Mouse (Mus musculus) common myeloid progenitor, adult 5-6 weeks (primary cell): Measurements from ENCODE around the gene Htr1d. TPM values are rescaled to one million over a fixed set of nuclear protein-coding genes. Genes with fewer than 3 reads are reported as not detected.

Experiments
- total RNA-seq: library from RNA; stranded (forward); fragments of 200-1000, 187-1606 nt; gene quantifications from 2 replicates; pipeline ENCODE4 v1.2.3, GENCODE M21; 2017

Gene Htr1d
- total RNA-seq, 1 experiment from 2014 or later, result not detected

Other genes with a start within 250 kb of the Htr1d start
- gene Asap3, start 217.2 kb upstream of the Htr1d start, total RNA-seq, result not detected in 2 replicates
- gene Tcea3, start 175.8 kb upstream of the Htr1d start, total RNA-seq, result not detected in 2 replicates
- 9.5 and 11.2 TPM in 2 replicates for gene Zfp46, start 138.8 kb upstream of the Htr1d start, total RNA-seq
- gene Hnrnpr, start 112.6 kb upstream of the Htr1d start, total RNA-seq, result 225 and 262 TPM in 2 replicates
- not detected in 2 replicates for gene 6030445D17Rik, start 38.7 kb downstream of the Htr1d start, total RNA-seq
- gene Luzp1, start 46.2 kb downstream of the Htr1d start, total RNA-seq, result 6.5 and 11.1 TPM in 2 replicates
- 91.9 and 106 TPM in 2 replicates for gene Kdm1a, start 179.2 kb downstream of the Htr1d start, total RNA-seq
- gene Tex46, start 186.9 kb downstream of the Htr1d start, total RNA-seq, result not detected in 2 replicates
- gene Lactbl1, start 199.1 kb downstream of the Htr1d start, total RNA-seq, result not detected in 2 replicates